Mouse (Mus musculus) adrenal gland, postnatal 4 days (tissue): ENCODE results near the gene Rgma. TPM values are rescaled to one million over a fixed set of nuclear protein-coding genes. Genes with fewer than 3 reads are reported as not detected.

Source experiments
- DNase-seq, 2 experiments: peaks; one replicate each; pipeline ENCODE4 v3.0.0; 2021 to 2022; ENCODE audit warnings: low spot score in 2 of 2, mixed read lengths in 2 of 2
- total RNA-seq, 2 experiments: library from RNA; stranded (reverse); gene quantifications; 2 replicates each; pipeline ENCODE4 v1.2.3; 2021

The Rgma gene
- total RNA-seq, 2 experiments from 2014 or later: 15.6 to 17.0 TPM

- DNase-seq: no peak
Observed at GRCm38 (mm10) chr7:73369992-73370391, 5.3 kb upstream of the Rgma start.

GRCm38 (mm10) chr7:73371587-73372321 is 3.6 kb upstream of the Rgma start:
- no peak for DNase-seq

GRCm38 (mm10) chr7:73372352-73372970 is 2.8 kb upstream of the Rgma start:
- DNase-seq: no peak

- no peak for DNase-seq
Observed at GRCm38 (mm10) chr7:73374727-73375126, 582 bp upstream of the Rgma start.

- no peak for DNase-seq
Observed at GRCm38 (mm10) chr7:73376101-73377001, 1.0 kb downstream of the Rgma start.

- no peak for DNase-seq
Observed at GRCm38 (mm10) chr7:73377307-73377706, 2.0 kb downstream of the Rgma start.

- DNase-seq: no peak
Observed at GRCm38 (mm10) chr7:73378034-73378433, 2.7 kb downstream of the Rgma start.

GRCm38 (mm10) chr7:73382843-73383242 is 7.5 kb downstream of the Rgma start:
- DNase-seq: no peak

- DNase-seq: no peak
Observed at GRCm38 (mm10) chr7:73388866-73389265, 13.6 kb downstream of the Rgma start.

GRCm38 (mm10) chr7:73389419-73389818 is 14.1 kb downstream of the Rgma start:
- no peak for DNase-seq

GRCm38 (mm10) chr7:73389871-73390294 is 14.6 kb downstream of the Rgma start:
- no peak for DNase-seq

GRCm38 (mm10) chr7:73390426-73391001 is 15.2 kb downstream of the Rgma start:
- DNase-seq: no peak

GRCm38 (mm10) chr7:73391002-73391517 is 15.8 kb downstream of the Rgma start:
- peak; percentile 71 to 81 for DNase-seq

GRCm38 (mm10) chr7:73391518-73392321 is 16.4 kb downstream of the Rgma start:
- DNase-seq: no peak

GRCm38 (mm10) chr7:73392359-73392758 is 17.1 kb downstream of the Rgma start:
- DNase-seq: no peak

- DNase-seq: no peak
Observed at GRCm38 (mm10) chr7:73393307-73394012, 18.2 kb downstream of the Rgma start.

- no peak for DNase-seq
Observed at GRCm38 (mm10) chr7:73394013-73394409, 18.7 kb downstream of the Rgma start.

GRCm38 (mm10) chr7:73398319-73398718 is 23.0 kb downstream of the Rgma start:
- DNase-seq: peak; percentile 55 to 69

- DNase-seq: no peak
Observed at GRCm38 (mm10) chr7:73398806-73399442, 23.6 kb downstream of the Rgma start.
